Mouse (Mus musculus): ENCODE measurements around the gene Olfr8.
"Not testable (repeated sequence)": the region's sequence is repeated elsewhere in the genome, so short reads cannot be mapped to it uniquely, and the experiment has no call there.

GRCm38 (mm10) chr10:78912871-78913270, 37.6 kb upstream of the Olfr8 start, which contains the start of gene Olfr1354:
- not testable (repeated sequence) for TF ChIP-seq CTCF, POLR2A (IDR thresholded peaks at IDR 0.05; ENCODE audit: insufficient read depth, low read depth, low read length)

Data from olfactory bulb, adult 2 months (tissue).